Mouse (Mus musculus) brain, embryonic 14.5 days (tissue): ENCODE measurements around the gene Ttf1.

Experiments
- CTCF ChIP-seq: fragments of 200-500 bp; IDR thresholded peaks from 2 replicates; pipeline ENCODE4 v1.5.1; 2012; ENCODE audit warnings: inconsistent platforms, mild to moderate bottlenecking, moderate library complexity, borderline replicate concordance; ENCODE audit not compliant: insufficient read depth, insufficient read length; ENCODE audit errors: extremely low read depth
- POLR2A ChIP-seq: fragments of 200-500 bp; IDR thresholded peaks from 2 replicates; pipeline ENCODE4 v1.6.1; 2012; ENCODE audit warnings: mild to moderate bottlenecking, inconsistent platforms, borderline replicate concordance; ENCODE audit not compliant: poor library complexity, insufficient read depth, insufficient read length, severe bottlenecking; ENCODE audit errors: extremely low read depth

DNA sequence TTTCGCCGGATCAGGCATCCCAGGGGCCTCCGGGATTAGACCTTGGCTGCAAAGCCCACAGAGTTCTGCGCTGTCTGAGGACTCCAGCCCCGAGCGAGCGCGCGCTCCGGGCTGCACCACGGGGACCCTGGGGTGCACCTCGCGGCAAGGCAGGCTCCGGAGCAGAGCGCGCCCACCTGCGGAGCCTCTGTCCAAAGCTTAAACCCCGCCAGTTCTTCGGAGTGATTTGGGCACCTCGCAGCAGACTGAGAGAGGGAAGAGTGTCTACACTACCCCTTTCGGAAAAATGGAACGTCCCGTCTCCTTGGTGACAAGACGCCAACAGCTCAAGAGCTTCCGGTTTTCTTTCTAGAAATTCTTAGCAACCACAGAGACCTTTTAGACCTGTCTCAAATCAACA is 5.1 kb upstream of the Ttf1 start, which contains the start of gene Cfap77:
- TF ChIP-seq CTCF (no peak), POLR2A (no peak)
